Mouse (Mus musculus) thymus, postnatal 36 days (tissue): ENCODE results near the gene Gm43552.

Experiments used
- DNase-seq, 2 experiments: peaks; one replicate each; pipeline ENCODE4 v3.0.0; 2022; ENCODE audit warnings: mixed read lengths in 2 of 2

The Gm43552 gene

DNA sequence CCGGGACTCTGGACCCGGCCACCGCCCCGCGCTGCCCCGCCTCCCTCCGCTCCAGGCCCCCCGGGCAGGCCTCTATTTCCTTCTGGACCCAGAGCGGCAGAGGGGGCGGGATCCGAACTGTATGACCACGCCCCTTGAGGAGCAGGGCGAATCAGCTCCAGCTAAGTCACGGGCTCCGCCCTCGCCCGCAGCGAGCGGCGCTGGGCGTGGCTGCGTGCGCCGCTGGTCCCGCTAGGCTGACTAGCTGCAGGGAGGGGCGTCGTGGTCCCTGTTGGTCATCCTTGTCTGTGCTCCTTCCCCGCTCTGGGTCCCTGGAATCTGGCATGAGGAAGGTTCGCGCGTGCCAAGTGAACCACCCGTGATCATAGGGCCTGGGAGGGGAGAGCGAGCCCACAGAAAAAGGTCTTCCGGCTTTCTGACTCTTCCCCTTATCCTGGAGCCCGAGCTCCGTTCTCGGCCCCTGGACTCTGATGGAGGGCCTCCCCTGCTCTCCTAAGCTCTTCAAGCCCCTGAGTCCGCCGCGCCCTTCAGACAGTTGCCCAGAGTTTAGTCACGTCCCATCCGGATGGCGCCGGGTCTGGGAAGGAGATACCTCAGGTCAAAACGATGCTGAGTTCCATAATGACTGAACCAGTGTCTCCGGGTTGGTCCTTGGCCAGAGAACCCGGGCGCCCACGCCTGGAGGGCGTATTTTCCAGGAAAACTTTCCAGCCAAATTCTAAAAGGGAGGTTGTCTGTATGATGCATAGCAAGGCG, 56.6 kb downstream of the Gm43552 start, which contains the start of gene Ugdh:
Gene Ugdh, minus strand, starts transcription at position 144 of the 756 bp plus-strand sequence.
- DNase-seq: peak; percentile 97 to 98

GRCm38 (mm10) chr5:65435363-65435805, 57.2 kb downstream of the Gm43552 start:
- no peak for DNase-seq

DNA sequence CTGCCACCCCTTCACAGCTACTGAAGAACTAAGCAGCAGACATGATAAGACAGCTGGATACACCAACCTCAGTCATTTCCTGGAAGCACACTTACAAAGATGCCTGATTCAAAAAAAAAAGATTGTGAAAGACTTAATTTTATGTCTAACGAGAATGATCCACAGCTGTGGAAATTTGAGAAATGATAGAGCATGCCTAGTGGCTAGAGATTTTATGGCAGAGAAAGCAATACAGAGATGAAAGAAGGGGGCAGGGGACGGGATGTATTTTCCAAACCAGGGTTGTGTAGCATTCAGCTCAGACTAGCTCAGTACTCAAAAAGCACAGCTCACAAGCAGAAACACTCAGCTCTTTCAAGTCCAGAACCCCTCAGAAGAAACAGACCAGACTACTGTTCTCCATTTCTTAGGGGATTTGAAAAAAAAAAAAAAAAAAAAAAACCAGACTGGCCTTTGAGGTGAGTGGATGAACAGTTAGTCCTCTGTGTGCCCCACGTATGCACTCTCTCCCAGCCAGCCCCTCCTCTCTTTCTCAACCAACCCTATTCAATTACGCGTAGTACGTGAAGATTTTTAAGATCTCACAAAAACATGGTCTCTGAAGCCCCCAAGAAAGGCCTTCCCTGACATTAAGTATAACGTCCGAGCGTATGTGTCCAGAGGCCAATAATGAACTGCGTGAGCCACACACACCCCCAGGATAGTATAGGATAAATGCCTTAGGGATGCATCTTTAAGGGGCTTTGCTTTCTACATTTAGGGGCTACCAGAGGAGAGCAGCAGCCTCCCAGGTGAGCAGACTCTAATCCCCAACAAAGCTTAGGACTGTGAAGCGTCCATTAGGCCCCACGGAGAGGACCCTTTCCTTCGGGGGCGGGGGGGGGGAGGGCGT, 57.9 kb downstream of the Gm43552 start:
- no peak for DNase-seq

GRCm38 (mm10) chr5:65429441-65429840, 63.2 kb downstream of the Gm43552 start:
- DNase-seq: no peak

DNA sequence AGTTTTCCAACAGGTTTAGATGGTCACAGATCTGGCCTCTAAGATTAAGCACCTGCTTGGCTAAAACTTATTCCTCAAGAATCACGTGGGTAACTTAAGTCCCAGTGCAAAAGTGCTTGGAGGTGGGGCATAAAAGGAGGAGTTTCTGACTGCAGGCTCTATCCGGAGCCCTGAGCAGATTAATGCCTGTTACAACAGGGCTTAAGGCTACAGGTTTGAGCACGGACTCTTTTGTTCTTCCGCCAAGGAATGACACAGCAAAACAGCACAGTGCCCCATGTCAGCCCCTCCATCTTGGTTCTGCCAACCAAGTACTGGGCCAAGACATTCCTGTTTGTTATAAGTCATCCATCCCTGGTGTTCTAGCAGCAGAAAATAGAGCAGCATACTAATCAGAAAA, 64.3 kb downstream of the Gm43552 start:
- DNase-seq: no peak

DNA sequence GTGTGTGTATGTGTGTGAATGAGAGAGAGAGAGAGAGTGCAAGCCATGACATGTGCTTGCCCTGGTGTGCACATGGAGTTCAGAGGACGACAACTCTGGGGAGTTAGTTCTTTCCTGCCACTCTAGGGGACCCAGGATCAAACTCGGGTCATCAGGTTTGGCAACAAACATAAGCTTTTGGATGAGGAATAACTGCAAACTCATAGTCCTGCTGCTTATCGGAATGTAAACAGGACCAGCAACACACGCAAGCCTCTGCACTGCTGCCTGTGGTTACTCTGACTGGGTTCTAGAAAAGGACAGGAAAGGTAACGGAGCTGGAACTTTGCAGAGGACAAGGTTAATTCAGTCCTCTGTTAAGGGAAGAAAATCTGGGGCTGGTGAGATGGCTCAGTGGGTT, 67.4 kb downstream of the Gm43552 start:
- no peak for DNase-seq

- DNase-seq: no peak
Measured at GRCm38 (mm10) chr5:65424215-65424614, 68.4 kb downstream of the Gm43552 start.

DNA sequence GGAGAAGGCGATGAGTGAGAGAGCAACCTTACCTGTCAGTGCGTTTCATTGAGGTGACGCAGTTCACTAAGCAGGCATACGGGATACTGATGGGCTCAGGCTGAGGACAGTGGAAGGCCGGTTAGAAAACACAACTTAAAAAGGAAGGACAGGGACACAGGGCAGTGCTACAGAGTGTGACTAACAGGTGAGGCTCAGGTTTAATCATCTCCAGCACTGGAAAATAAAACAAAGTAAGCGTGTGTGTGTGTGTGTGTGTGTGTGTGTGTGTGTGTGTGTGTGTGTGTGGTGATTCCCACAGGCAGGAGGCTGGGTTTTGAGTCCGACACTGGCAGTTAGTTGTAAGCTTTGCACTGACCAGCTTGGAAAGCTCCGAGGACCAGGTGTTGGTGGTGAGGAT, 69.8 kb downstream of the Gm43552 start:
- no peak for DNase-seq

- no peak for DNase-seq
Measured at GRCm38 (mm10) chr5:65420822-65421221, 71.8 kb downstream of the Gm43552 start.

DNA sequence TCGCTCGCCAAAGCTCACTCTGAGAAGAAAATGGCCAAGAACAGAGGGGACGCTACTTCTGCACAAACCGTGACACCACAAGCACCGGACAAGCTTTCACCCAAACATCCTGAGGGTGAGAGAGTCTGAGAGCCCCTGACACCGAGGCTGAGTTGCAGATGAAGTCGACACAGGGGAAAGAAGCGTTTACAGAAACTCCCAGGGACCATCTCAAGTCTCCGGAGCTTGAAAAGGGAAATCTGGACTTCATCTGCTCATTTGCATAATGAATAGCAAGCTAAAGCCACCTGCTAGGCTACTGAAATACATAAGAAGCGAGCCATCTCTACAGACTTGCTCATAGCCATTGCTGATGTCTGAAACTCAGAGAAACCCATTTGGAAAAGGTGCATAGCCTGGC, 73.5 kb downstream of the Gm43552 start:
- no peak for DNase-seq

DNA sequence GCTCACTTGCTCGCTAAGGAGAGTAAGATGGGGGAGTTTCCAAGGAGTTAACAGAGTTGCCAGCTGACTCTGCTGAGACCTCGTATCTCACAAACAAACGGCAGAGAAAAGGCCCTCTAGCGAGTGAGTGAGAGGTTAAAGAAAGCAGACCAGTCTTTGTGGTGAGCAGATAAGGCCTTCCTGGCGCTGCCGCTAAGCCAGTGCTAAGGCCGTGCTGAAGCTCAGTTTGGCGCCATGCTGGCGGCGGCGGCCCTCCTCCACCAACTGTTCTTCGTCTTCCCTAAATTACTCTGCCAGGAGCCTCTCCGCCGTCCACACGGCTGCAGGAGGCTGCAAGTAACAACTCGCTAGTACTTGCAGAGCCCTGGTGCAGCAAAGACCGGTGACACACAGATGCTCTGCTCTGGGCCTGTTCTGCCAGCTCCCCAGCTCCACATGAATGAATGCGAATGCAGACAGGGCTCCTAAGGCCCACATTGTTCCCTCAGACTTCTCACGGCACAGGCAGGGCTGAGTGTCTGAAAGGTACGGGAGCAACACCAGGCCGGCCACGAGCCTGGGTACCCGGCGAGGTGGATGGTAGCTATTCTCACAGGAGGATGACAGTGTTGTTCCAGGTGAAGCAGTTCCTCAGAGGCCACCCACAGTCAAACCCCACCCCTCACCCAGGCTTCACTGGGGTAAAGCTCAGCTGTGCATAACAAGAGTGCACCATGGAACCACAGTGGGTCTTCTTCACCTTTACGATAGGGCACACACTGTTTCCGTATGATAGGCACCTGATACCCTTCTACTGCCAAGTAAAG, 76.8 kb downstream of the Gm43552 start:
- no peak for DNase-seq

- DNase-seq: no peak
Measured at GRCm38 (mm10) chr5:65407989-65408388, 84.6 kb downstream of the Gm43552 start.

GRCm38 (mm10) chr5:65401251-65401994, 91.2 kb downstream of the Gm43552 start:
- peak; percentile 69 to 70 for DNase-seq

DNA sequence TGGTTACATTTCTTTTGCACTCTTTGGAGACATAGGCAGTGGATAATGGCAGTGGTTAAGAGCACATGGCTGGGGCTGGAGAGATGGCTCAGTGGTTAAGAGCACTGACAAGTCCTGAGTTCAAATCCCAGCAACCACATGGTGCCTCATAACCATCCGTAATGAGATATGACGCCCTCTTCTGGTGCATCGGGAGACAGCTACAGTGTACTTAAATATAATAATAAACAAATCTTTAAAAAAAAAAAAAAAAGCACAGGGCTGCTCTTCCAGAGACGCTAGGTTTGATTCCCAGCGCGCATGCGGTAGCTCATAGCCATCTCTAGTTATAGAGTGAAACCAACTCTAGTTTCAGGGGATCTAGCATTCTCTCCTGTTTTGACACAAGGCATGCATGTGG, 98.2 kb downstream of the Gm43552 start:
- no peak for DNase-seq

DNA sequence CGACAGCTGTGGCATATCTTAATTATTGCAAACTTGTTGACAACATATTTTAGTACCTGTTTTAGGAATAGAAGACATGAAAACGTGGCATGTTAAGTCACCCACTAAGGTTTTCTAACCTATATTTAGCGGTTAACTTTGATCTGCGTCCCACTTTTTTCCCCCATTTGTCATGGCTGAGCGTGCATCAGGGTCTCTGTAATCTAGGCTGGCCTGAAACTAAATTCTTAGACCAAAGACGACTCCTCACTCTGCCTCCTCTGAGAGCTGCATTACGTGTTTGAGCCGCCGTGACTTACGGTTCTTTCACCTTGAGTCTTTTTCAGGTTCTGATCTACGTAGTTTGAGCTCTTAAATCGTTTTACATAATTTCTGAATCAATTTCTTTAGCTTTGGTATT, 100.9 kb downstream of the Gm43552 start:
- no peak for DNase-seq

DNA sequence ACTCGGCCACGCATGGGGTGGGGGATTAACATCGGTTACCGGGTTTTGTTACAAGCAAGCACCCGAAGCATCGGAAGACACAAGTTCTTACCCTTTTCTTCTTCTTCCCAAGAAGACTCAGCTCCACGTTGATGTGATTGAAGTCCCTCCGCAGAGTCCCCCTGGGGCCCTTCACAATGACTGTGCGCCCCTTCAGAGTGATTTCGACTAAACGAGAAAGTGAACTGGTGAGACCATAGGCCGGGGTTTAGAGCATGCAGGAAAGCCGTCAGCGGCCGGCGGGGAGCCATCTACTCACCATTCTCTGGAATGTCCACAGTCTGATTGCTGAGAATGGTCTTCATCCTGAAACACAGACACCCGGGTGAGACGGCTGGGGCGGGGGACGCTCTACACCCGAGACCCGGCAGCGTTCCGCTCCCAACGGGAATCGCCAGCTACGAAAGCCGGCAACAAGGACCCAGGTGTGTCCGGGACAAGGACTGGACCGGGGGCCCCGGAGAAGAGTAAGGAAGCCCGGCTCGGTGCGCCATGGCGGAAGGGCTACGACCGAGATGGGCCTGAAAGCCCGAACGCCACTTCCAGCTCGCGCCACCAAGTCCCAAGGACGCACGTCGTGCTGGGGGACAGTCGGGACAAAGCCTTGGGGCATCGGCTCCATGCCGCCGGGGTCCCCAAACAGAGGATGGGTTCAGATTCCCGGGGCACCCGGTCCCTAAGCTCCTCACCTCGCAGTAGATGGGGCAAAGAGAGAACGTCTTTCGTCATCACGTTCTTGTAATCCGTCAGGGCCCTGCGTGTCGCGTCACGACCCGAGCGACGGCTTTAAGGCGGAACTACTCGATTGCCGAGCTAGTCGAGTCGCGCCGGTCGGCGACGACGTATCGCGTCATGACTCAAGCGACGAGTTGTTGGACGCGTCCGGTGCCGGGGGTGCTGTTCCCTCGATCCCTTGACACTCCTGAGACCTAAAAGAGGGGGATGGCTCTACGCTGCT, 101.7 kb downstream of the Gm43552 start, which contains the start of the genes Rpl9 and Lias:
Gene Rpl9, minus strand, starts transcription at position 797 of the 997 bp plus-strand sequence.
Gene Lias, plus strand, starts transcription at position 850 of the 997 bp plus-strand sequence.
- peak; percentile 98 to 99 for DNase-seq

GRCm38 (mm10) chr5:65387008-65387867, 105.4 kb downstream of the Gm43552 start:
- no peak for DNase-seq

- no peak for DNase-seq
Measured at GRCm38 (mm10) chr5:65385704-65386103, 106.9 kb downstream of the Gm43552 start.
